Mouse (Mus musculus) central nervous system, embryonic 14 days (tissue): ENCODE data around the gene Selenow. TPM values are rescaled to one million over a fixed set of nuclear protein-coding genes. Genes with fewer than 3 reads are reported as not detected.

Experiments used
- polyA plus RNA-seq: library from polyadenylated mRNA; depleted of rRNA; stranded (reverse); fragments of >200 nt; gene quantifications from 2 replicates; pipeline ENCODE4 v1.2.3, GENCODE M21; 2012; rRNA removed

The Selenow gene
- 838 and 854 TPM in 2 replicates for polyA plus RNA-seq

DNA sequence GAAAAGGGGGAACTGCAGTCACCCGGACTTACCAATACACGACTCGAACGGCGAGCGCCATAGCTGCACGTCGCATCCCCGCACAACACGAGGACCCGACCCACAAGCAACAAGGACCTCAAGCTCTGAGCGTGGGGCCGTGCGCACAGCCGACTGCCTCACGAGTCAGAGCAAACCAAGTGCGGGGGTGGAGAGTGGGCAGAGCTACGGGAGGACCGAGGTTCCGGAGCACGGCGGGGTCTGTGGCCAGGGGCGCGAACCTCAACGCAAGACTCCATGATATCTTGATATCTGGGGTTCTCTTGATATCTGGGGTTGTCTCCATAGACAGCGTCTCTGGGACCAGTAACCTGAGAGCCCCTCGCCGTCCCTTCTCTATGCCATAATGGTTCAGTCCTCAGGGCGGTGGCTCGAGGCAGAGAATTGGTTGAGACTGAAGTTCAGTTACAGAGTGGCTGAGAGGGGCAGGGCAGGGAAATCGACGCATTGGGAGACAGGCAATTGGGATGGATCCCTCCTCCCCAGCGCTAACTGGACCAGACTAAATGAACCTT is at the start of gene Selenow:
Selenow (minus strand) TSS at position 183 of the 554 bp plus-strand sequence.

DNA sequence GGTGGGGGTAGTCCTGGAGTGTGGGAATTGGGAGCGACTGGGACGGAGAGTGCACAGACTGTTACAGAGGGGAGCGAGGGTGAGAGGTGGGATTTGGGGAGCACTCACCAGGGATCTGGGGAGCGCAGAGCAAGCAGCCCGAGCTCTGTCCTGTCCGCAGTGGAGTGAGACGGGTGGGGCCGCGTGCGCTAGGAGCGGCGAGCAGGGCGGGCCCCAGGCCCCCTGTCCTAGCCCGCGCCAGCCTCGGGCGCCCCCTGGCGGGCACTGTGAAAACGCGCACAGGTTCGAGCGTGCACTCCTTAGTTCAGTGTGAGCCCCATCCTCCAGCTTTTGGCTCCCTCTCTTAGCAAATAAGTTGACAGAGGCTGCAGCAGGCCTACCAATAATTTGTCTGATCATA is 45.1 kb upstream of the Selenow start, which contains the start of gene Ehd2:
Ehd2 (minus strand) TSS at position 256 of the 400 bp plus-strand sequence.

DNA sequence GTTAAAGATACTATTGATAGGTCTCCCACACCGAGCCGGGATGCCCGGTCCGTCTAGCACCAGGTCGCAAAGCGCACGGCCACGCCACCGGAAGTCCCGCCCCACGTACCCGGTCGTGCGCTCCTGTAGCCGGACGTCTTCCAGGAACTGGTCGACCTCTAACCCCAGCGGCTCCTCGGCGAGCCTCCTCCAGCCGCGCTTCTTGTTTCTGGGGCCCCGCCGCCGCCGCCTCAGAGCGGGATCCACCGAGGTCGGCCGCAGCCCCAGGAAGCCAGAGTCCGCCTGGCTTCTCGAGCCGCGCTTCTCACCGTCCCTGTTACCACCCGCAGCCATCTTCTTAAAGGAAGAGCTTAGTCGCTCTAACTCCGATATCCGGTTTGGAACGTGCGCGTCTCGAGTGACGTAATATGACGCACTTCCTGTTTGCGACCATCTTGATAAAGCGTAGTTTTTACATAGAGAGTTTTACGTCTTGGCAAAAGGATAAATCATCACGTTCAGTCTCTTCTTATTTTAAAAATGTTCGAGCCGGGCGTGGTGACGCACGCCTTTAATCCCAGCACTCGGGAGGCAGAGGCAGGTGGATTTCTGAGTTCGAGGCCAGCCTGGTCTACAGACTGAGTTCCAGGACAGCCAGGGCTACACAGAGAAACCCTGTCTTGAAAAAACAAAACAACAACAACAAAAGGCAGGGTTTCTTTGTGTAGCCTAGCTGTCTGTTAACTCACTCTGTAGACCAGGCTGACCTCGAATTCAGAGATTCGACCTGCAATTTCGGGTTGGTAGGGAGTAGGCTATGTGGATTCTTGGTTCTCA is 23.7 kb upstream of the Selenow start, which contains the start of gene Nop53:
Nop53 (minus strand) TSS at position 354 of the 816 bp plus-strand sequence.

DNA sequence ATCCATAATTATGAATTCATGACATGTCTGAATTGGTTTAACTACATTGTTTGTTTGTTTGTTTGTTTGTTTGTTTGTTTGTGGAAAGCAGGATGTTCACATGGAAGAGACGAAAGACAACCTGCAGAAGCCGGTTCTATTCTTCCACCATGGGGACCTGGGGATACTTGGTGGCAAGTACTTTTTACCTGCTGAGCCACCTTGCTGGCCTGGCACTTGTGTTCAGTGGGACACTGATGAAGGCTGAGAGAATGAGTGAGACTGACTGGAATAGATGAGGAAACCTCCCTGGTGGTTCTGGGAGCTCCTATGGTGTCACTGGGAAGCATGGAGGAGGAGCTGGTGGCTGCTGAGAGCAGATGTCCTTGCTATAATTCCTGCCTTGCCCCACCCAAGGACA is 39.9 kb downstream of the Selenow start, which contains the start of gene Crxos:
Crxos (plus strand) TSS at position 301 of the 400 bp plus-strand sequence.

DNA sequence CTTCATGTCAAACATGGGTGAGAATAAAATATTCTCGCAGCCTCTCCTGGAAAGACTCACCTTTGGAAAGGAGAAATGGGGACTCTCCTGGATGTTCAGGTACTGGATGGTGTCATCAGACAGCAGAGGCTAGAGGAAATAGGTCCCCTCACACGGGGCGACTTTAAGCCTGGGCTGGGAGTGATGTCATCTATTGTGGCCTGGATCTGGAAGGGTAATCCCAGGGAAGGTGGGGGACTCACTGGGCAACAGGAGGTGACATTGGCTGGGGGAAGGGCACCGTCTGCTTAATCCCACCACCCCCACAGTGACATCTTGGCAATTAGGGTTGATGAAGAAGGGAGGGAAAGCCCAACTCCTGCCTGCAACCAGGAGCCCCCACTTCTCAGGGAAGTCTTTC is 42.4 kb downstream of the Selenow start, which contains the start of gene Crx:
Crx (minus strand) TSS at position 213 of the 400 bp plus-strand sequence.

Other genes with a start within 250 kb of the Selenow start
- gene Obox5, start 172.3 kb downstream of the Selenow start, polyA plus RNA-seq: not detected in 2 replicates
- not detected in 2 replicates for gene Obox6, start 82.7 kb downstream of the Selenow start, polyA plus RNA-seq
- 0.09 and 0.18 TPM in 2 replicates for gene Crx, start 42.4 kb downstream of the Selenow start, polyA plus RNA-seq
- gene Crxos, start 39.8 kb downstream of the Selenow start, polyA plus RNA-seq: 0.10 TPM in 1 of 2 replicates, not detected in the other
- gene Nop53, start 23.7 kb upstream of the Selenow start, polyA plus RNA-seq: 150 and 158 TPM in 2 replicates
- 5.8 and 12.8 TPM in 2 replicates for gene Ehd2, start 45.2 kb upstream of the Selenow start, polyA plus RNA-seq
- gene Bicra, start 125.5 kb upstream of the Selenow start, polyA plus RNA-seq: 17.0 and 19.5 TPM in 2 replicates
- 0.11 and 0.13 TPM in 2 replicates for gene Zfp541, start 139.4 kb upstream of the Selenow start, polyA plus RNA-seq
- gene Napa, start 176.1 kb upstream of the Selenow start, polyA plus RNA-seq: 164 and 176 TPM in 2 replicates
- 38.6 and 42.9 TPM in 2 replicates for gene Kptn, start 197.5 kb upstream of the Selenow start, polyA plus RNA-seq
- 24.7 and 26.2 TPM in 2 replicates for gene Slc8a2, start 207.4 kb upstream of the Selenow start, polyA plus RNA-seq